Mouse (Mus musculus): ENCODE measurements around the gene Aqp8. TPM values are rescaled to one million over a fixed set of nuclear protein-coding genes. Genes with fewer than 3 reads are reported as not detected.
A peak's percentile ranks its signal among the peaks of the same experiment; 100 is the strongest.

The Aqp8 gene
- not detected in 3 replicates for total RNA-seq (2017)

- ATAC-seq (replicated peaks; ENCODE audit: insufficient number of reproducible peaks, low FRiP score, low TSS enrichment, poor library complexity, severe bottlenecking), result no peak
Observed at GRCm38 (mm10) chr7:123462070-123462501, at the start of gene Aqp8. TSS of gene Aqp8 (plus strand) at chr7:123462291.

GRCm38 (mm10) chr7:123416803-123417202, 45.3 kb upstream of the Aqp8 start:
- no peak for ATAC-seq (replicated peaks; ENCODE audit: insufficient number of reproducible peaks, low FRiP score, low TSS enrichment, poor library complexity, severe bottlenecking)

DNA sequence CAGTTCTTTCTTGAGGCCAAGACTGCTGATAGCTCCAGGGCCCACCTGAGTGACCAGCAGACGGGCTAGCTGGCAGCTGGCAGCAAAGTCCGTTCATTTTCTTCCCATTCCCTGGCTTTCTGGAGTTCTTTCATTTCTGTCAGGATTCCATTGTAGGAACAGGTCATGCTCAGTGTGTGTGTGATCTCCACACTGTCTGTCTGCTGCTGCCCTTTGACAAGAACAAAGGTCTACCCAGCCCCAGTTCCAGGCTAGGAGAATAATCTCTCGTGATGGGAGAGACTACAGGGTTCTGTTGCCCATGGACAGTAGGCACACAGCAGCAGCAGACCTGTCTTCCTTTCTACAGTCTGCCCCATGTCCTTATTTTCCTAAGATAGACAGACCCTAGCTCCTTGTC, 44.4 kb upstream of the Aqp8 start:
- ATAC-seq (replicated peaks; ENCODE audit: insufficient number of reproducible peaks, low FRiP score, low TSS enrichment, poor library complexity, severe bottlenecking), result no peak

- no peak for ATAC-seq (replicated peaks; ENCODE audit: insufficient number of reproducible peaks, low FRiP score, low TSS enrichment, poor library complexity, severe bottlenecking)
Observed at GRCm38 (mm10) chr7:123419984-123420383, 42.1 kb upstream of the Aqp8 start.

- ATAC-seq (replicated peaks; ENCODE audit: insufficient number of reproducible peaks, low FRiP score, low TSS enrichment, poor library complexity, severe bottlenecking), result no peak
Observed at GRCm38 (mm10) chr7:123421958-123422357, 40.1 kb upstream of the Aqp8 start.

GRCm38 (mm10) chr7:123424281-123424680, 37.8 kb upstream of the Aqp8 start:
- ATAC-seq (replicated peaks; ENCODE audit: insufficient number of reproducible peaks, low FRiP score, low TSS enrichment, poor library complexity, severe bottlenecking), result no peak

DNA sequence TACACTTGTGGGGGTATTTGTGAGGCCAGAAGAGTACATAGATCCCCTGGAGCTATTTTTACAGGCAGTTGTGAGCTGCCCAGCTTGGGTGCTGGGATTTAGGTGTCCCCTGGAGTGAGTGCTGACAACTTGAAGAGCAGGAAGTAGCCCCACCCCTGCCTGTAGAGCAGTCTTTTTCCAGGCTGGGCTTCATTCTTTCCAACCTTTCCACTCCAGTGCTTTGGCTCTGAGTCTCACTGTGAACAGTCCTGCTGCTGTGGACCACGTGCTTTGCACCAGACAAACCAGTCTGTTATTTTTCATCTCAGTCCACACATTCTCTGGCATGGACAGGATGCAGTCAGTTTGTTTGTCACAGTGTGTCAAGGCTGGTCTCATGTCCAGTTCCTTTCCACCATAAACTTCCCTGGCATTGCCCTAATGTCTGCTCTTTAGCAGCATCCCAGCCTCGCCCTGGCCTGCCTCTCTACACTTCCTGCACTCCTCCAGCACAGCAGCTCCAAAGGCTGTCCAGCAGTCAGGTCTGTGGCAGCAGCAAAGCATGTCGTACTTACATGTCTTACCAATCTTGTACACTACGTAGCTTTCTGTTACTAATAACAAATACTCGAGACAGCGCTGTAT, 36.8 kb upstream of the Aqp8 start:
- ATAC-seq (replicated peaks; ENCODE audit: insufficient number of reproducible peaks, low FRiP score, low TSS enrichment, poor library complexity, severe bottlenecking), result no peak

GRCm38 (mm10) chr7:123429624-123430410, 32.3 kb upstream of the Aqp8 start:
- ATAC-seq (replicated peaks; ENCODE audit: insufficient number of reproducible peaks, low FRiP score, low TSS enrichment, poor library complexity, severe bottlenecking), result peak; percentile 92

DNA sequence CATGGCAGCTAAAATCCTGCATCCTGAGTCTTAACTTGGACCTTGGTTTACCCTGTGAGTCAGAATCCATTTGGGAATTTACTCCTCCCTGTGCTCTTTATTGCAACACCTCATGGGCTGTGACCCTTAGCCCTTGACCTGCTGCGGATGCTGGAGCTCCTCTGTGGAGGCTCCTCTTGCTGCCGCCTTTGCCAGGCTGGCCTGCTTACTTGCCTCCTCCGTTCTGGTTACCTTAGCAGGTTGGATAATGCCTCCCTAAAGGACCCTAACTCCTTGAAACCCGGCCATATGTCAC, 31.7 kb upstream of the Aqp8 start:
- ATAC-seq (replicated peaks; ENCODE audit: insufficient number of reproducible peaks, low FRiP score, low TSS enrichment, poor library complexity, severe bottlenecking), result 0 out of 2 replicates have a peak, but pooled peaks have one; percentile 10

DNA sequence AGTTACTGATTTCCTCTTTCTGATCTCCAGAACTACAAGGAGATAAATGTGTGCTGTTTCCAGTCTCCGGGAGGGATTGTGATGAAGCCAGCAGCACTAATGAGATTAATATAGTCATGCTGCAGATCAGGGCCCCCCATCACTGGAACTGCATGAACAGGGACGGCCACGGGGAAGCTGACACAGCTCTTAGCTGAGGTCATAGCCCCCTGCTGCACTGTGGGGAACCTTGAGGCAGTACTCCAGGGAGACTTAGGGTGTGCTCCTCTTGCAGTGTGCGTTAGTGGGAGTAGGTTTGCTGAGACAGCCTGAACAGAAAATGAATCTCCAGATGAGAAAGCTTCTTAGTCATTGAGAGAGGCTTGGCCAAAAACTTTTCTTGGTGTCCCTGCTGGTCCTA, 30.9 kb upstream of the Aqp8 start:
- ATAC-seq (replicated peaks; ENCODE audit: insufficient number of reproducible peaks, low FRiP score, low TSS enrichment, poor library complexity, severe bottlenecking), result no peak

DNA sequence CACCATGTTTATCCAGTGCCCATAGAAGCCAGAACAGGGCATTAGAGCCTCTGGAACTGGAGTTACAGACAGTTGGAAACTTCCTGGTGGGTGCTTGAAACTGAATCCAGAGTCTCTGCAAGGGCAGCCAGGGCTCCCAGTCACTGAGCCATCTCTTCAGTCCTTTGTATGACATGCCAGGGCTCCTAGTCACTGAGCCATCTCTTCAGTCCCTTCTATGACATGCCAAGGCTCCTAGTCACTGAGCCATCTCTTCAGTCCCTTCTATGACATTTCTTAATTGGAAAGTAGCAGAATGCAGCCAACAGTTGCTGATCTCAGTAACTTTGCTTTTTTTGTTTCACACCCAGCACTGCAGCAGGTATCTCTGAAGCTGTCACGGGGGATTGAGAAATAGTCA, 20.0 kb upstream of the Aqp8 start:
- no peak for ATAC-seq (replicated peaks; ENCODE audit: insufficient number of reproducible peaks, low FRiP score, low TSS enrichment, poor library complexity, severe bottlenecking)

GRCm38 (mm10) chr7:123448794-123449193, 13.3 kb upstream of the Aqp8 start:
- no peak for ATAC-seq (replicated peaks; ENCODE audit: insufficient number of reproducible peaks, low FRiP score, low TSS enrichment, poor library complexity, severe bottlenecking)

DNA sequence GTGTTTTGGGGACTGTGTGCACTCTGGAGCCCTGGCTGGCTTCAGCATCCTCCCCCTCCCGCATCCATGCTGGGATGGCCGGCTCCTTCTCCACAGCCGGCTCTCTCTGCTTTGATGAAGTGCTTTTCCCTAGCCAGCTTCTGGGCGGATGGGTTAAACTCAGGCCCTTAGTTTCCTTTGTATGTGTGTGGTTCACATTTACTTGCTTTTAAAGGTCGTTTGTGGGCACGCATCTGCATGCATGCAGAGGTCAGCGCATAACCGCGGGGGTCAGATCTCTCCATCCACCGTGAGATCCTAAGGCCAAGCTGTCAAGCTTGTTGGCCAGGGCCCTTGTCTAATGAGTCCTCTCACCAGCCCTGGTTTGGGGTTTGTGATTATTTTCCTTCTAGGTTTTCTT, 12.4 kb upstream of the Aqp8 start:
- ATAC-seq (replicated peaks; ENCODE audit: insufficient number of reproducible peaks, low FRiP score, low TSS enrichment, poor library complexity, severe bottlenecking), result no peak

- ATAC-seq (replicated peaks; ENCODE audit: insufficient number of reproducible peaks, low FRiP score, low TSS enrichment, poor library complexity, severe bottlenecking), result no peak
Observed at GRCm38 (mm10) chr7:123450515-123450914, 11.6 kb upstream of the Aqp8 start.

GRCm38 (mm10) chr7:123452551-123452950, 9.5 kb upstream of the Aqp8 start:
- ATAC-seq (replicated peaks; ENCODE audit: insufficient number of reproducible peaks, low FRiP score, low TSS enrichment, poor library complexity, severe bottlenecking), result no peak

DNA sequence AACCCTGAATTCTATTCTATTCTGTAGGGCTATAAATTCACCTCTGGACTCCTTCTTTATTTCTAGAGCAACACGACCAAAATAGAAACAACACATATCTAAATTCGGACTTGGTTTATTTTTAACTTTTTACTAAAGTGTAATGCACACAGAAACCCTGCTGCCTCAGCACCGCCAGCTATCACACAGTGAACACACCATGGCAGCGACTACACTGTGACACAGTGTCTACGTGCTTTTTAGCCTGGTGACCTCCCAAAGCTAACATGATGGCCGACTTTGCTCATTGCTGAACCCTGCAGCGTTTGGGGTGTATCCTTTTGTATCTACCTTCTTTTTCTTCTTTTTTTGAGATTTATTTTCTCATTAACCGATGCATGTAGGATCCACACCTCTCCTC, 9.0 kb upstream of the Aqp8 start:
- ATAC-seq (replicated peaks; ENCODE audit: insufficient number of reproducible peaks, low FRiP score, low TSS enrichment, poor library complexity, severe bottlenecking), result no peak

DNA sequence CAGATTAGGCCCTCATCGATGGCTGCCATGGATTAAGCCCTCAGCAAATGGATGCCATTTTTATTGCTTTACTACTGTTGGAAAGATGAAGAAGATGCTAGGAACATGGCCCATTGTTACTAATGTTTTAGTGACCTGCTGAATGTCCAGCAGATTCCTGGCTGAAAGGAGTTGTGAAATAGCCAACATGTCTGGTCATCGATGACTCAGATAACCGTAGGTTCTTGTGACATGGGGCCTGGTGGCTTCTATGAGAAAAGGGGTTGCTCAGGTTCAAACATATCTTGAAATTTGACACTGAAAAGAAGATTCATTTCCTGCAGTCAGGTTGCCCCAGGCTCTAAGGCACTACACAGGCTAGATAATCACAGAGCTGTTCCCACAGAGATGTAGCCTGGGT, 7.0 kb upstream of the Aqp8 start:
- ATAC-seq (replicated peaks; ENCODE audit: insufficient number of reproducible peaks, low FRiP score, low TSS enrichment, poor library complexity, severe bottlenecking), result no peak

DNA sequence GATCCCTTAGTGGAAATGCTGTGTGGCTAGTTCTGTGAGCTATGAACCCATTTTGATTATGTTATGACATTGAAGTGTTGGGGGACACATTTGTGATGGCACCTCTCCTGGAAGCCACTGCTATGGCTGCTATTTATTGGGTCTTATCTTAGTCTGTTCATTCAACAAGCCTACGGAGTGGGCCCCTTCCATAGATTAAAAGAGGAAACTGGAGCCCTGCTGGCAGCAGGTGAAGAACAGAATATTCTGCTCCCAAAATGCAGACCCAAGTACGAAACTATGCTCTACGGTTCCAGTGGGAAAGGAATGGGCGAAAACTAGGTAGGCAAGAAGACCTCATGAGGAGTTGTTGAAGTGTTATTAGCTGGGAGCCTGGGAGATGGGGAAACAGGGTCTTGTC, 3.8 kb upstream of the Aqp8 start:
- ATAC-seq (replicated peaks; ENCODE audit: insufficient number of reproducible peaks, low FRiP score, low TSS enrichment, poor library complexity, severe bottlenecking), result no peak

GRCm38 (mm10) chr7:123459247-123459646, 2.8 kb upstream of the Aqp8 start:
- no peak for ATAC-seq (replicated peaks; ENCODE audit: insufficient number of reproducible peaks, low FRiP score, low TSS enrichment, poor library complexity, severe bottlenecking)

- ATAC-seq (replicated peaks; ENCODE audit: insufficient number of reproducible peaks, low FRiP score, low TSS enrichment, poor library complexity, severe bottlenecking), result no peak
Observed at GRCm38 (mm10) chr7:123461316-123461715, 775 bp upstream of the Aqp8 start.
